Mouse (Mus musculus) heart, embryonic 15.5 days (tissue): Measurements from ENCODE around the gene Chaf1a. TPM values are rescaled to one million over a fixed set of nuclear protein-coding genes. Genes with fewer than 3 reads are reported as not detected.

Experiments
- ATAC-seq: fragments of 200-750 bp; cut with Nextera tagmentation; replicated peaks from 2 replicates; pipeline ENCODE4 v1.8.0; 2017; ENCODE audit warnings: low read depth, moderate TSS enrichment; ENCODE audit not compliant: insufficient number of reproducible peaks, insufficient read depth, low FRiP score
- H3K27ac ChIP-seq: fragments of 300-500 bp; sonication (generic); 2 replicates; pipeline ENCODE4 v1.5.1; 2015; ENCODE audit warnings: mild to moderate bottlenecking, inconsistent platforms
- H3K27me3 ChIP-seq: fragments of 300-500 bp; sonication (generic); 2 replicates; pipeline ENCODE4 v1.6.1; 2015; ENCODE audit warnings: inconsistent platforms
- H3K36me3 ChIP-seq: fragments of 300-500 bp; sonication (generic); 2 replicates; pipeline ENCODE4 v1.6.1; 2015; ENCODE audit warnings: mild to moderate bottlenecking, inconsistent platforms
- H3K4me1 ChIP-seq: fragments of 300-500 bp; sonication (generic); replicated peaks from 2 replicates; pipeline ENCODE4 v1.6.1; 2015; ENCODE audit warnings: inconsistent platforms
- H3K4me2 ChIP-seq: fragments of 300-500 bp; sonication (generic); 2 replicates; pipeline ENCODE4 v1.6.1; 2015; ENCODE audit warnings: inconsistent platforms, mild to moderate bottlenecking, moderate library complexity
- H3K4me3 ChIP-seq: fragments of 300-500 bp; sonication (generic); 2 replicates; pipeline ENCODE4 v1.5.1; 2015; ENCODE audit warnings: mild to moderate bottlenecking, inconsistent platforms
- H3K9ac ChIP-seq: fragments of 300-500 bp; sonication (generic); 2 replicates; pipeline ENCODE4 v1.6.1; 2015; ENCODE audit warnings: mild to moderate bottlenecking, inconsistent platforms
- H3K9me3 ChIP-seq: fragments of 300-500 bp; sonication (generic); replicated peaks from 2 replicates; pipeline ENCODE4 v1.6.1; 2016; ENCODE audit warnings: inconsistent platforms
- WGBS: fragments of 180-500 bp; shearing (Covaris S2); methylation state at CpG from one replicate; pipeline ENCODE4 v1.1.7; 2015; ENCODE audit warnings: mixed read lengths; 5-methylcytosine and 5-hydroxymethylcytosine counted together
- polyA plus RNA-seq: library from polyadenylated mRNA; unstranded; fragments of >200 nt; fragmentation: Nextera tagmentation; extraction: Ambion mirVana; gene quantifications from 2 replicates; pipeline ENCODE4 v1.2.1, GENCODE M21; 2015

The Chaf1a gene
- polyA plus RNA-seq, 1 experiment from 2014 or later = 10.1 TPM

DNA sequence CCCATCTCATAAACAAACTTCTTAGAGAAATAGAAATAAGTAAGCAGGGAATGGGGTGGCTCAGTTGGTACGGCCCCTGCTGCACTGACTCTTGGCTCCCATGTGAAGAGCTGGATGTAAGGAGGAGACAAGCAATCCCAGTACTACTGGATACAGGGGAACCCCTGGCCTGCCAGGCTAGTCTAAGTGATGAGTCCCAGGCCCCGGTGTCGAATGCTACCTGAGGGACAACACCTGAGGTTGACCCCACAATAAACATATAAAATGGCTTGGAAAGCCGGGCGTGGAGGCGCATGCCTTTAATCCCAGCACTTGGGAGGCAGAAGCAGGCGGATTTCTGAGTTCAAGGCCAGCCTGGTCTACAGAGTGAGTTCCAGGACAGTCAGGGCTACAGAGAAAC, 8.8 kb upstream of the Chaf1a start:
- no peak for ATAC-seq
- Histone ChIP-seq H3K9ac (no peak overlapping the region; the same call in 1 of the 2 replicates), H3K27ac (peak overlapping the region; percentile 40; the same call in 1 of the 2 replicates), H3K27me3 (no peaks in the 10 kb centered on the region), H3K4me2 (no peak overlapping the region), H3K4me3 (no peak overlapping the region), H3K9me3 (no peaks in the 10 kb centered on the region), H3K4me1 (peaks cover 68% of the 10 kb centered on the region), H3K36me3 (peaks cover 17% of the 10 kb centered on the region; the same call in 1 of the 2 replicates)
- 93% methylated on average over 7 of the region's 7 CpGs for WGBS

DNA sequence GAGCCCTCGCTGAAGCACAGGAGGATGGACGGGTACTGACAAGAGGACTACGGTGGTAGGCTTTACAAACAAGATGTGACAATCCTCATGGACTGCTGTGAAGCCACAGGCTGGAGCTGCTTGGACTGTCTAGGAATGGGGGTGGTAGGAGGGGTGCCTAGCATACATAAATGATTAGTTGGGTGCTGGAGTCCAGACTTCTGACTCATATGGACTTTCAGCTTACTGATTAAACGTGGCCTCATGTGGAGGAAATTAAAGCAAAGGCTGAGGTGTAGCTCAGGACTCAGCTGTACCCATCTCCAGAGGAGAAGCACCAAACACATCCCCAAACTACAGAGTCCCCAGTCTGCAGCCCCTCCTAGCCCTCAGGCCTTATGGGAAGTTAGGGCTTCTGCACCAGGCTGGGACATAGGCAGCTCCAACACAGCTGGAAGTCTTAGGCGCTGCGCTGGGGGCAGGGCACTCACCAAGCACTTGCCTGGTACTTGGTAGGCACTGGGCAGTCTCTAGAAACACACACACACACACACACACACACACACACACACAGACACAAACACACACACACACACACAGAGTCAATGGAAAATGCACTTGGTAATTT, 8.0 kb upstream of the Chaf1a start:
- no peaks in the 10 kb centered on the region for H3K27me3 ChIP-seq
- peaks cover 17% of the 10 kb centered on the region; the same call in 1 of the 2 replicates for H3K36me3 ChIP-seq
- no peak for ATAC-seq
- H3K4me3 ChIP-seq = no peak overlapping the region
- H3K9me3 ChIP-seq = no peaks in the 10 kb centered on the region
- H3K4me1 ChIP-seq = peaks cover 63% of the 10 kb centered on the region
- no peak overlapping the region for H3K4me2 ChIP-seq
- WGBS = 65% methylated on average over 6 of the region's 6 CpGs
- H3K9ac ChIP-seq = no peak overlapping the region
- H3K27ac ChIP-seq = no peak overlapping the region

DNA sequence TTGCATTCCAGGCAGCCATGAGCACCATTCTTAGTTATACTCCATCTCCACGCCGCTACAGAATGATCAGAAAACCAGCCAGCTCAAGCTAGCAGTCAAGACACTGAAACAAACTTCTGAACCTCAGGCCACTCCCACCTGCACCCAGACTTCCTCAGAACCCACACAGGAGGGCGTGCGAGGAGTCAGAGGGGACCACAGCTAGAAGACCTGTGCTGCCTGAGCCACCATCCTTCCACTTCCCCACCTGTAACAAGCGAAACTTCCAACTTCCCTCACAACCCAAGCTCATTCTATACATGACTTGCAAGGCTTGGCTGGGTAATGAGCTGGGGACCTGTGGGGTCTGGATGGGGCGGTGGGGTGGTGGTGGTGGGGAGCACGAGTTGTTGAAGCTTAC, 7.4 kb upstream of the Chaf1a start:
- H3K9me3 ChIP-seq = no peaks in the 10 kb centered on the region
- 0 out of 2 replicates have a peak overlapping the region, but pooled peaks have one; percentile 21 for H3K9ac ChIP-seq
- 68% methylated on average over 7 of the region's 7 CpGs for WGBS
- H3K4me2 ChIP-seq = no peak overlapping the region
- peaks cover 57% of the 10 kb centered on the region for H3K4me1 ChIP-seq
- no peak for ATAC-seq
- no peak overlapping the region for H3K4me3 ChIP-seq
- no peaks in the 10 kb centered on the region for H3K27me3 ChIP-seq
- H3K36me3 ChIP-seq = peaks cover 17% of the 10 kb centered on the region; the same call in 1 of the 2 replicates
- H3K27ac ChIP-seq = no peak overlapping the region

DNA sequence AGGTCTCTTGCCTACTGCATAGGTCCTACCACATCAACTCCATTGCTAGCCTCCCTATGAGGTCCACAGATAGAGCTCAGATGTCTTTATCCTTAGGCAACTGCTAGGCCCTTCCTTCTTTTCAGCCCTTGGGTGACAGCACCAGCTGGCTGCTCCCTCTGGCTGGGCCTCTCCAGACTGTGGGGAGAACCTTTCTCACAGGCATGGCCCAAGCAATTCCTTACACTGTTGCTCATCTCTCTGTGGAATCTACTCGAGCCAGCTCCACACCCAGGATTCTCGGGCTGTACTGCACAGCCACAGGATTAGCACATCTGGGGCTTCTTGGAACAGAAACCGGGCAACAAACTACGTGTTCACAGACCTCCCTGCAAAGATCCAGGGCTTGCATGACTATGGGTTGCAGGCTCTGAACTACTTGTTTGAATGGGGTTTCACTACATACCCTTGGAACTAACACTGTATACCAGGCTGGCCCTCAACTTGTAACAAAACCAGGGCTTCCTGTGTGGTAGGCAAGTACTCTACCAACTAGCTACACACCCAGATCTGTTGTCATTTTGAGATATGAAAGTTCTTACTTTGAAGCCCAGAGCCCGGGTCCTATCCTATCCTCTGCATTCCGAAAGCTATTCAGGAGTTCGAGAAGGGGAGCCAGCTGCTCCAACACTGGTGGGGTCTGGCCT, 6.1 kb upstream of the Chaf1a start:
- Histone ChIP-seq H3K4me3 (no peak overlapping the region), H3K4me2 (peak overlapping the region; percentile 69), H3K9ac (peak overlapping the region; percentile 96; the same call in 1 of the 2 replicates)

DNA sequence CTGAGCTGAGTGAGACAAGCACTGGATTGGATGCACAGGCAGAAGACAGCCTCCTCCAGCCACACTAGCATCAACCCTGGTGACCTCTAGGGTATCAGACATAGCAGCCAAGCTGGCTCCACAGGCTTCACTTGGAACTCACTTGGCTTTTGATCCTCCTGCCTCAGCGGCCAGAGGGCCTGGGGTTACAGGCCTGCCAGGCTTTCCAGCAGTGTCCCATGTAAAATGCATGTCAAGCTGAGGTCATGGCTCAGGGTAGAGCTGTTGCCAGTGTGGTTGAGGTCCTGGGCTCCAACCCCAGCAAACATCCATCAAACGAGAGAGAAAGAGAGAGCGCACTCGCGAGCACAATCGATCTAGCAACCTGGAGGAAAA, 5.5 kb upstream of the Chaf1a start:
- Histone ChIP-seq H3K27ac (no peak overlapping the region; the same call in 1 of the 2 replicates), H3K9ac (peak overlapping the region; percentile 96; the same call in 1 of the 2 replicates), H3K36me3 (peaks cover 13% of the 10 kb centered on the region; the same call in 1 of the 2 replicates), H3K4me2 (peak overlapping the region; percentile 69), H3K4me3 (peak overlapping the region; percentile 95), H3K9me3 (no peaks in the 10 kb centered on the region), H3K27me3 (no peaks in the 10 kb centered on the region), H3K4me1 (peaks cover 51% of the 10 kb centered on the region)
- WGBS = 87% methylated on average over 6 of the region's 6 CpGs
- ATAC-seq = no peak

More for the DNA sequence above, 6.1 kb upstream of the Chaf1a start:
- no peaks in the 10 kb centered on the region for H3K9me3 ChIP-seq
- H3K27me3 ChIP-seq = no peaks in the 10 kb centered on the region
- no peak overlapping the region for H3K27ac ChIP-seq
- H3K36me3 ChIP-seq = peaks cover 13% of the 10 kb centered on the region; the same call in 1 of the 2 replicates
- WGBS = 79% methylated on average over 7 of the region's 7 CpGs
- ATAC-seq = no peak
- H3K4me1 ChIP-seq = peaks cover 51% of the 10 kb centered on the region

DNA sequence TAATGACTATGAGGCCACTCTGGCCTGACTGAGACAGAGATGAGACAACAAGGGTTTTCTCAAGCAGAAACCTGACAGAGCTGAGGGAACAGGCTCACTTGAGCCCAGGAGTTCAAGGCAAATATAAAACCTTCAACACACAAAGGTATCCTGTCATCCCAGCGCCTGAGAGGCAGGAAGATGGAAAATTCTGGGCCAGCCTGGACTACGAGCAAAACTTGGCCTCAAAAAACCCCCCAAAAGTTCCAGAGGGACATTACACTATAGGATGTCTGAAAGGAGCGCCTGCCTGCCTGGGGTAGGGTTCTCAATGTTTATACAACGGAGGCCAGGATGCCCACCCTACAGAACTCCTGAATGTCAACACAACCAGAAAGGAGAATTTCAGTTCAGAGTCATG, 5.0 kb upstream of the Chaf1a start:
- peak overlapping the region; percentile 96 for H3K9ac ChIP-seq
- no peaks in the 10 kb centered on the region for H3K27me3 ChIP-seq
- H3K27ac ChIP-seq = no peak overlapping the region; the same call in 1 of the 2 replicates
- peaks cover 13% of the 10 kb centered on the region; the same call in 1 of the 2 replicates for H3K36me3 ChIP-seq
- peaks cover 49% of the 10 kb centered on the region for H3K4me1 ChIP-seq
- H3K4me2 ChIP-seq = peak overlapping the region; percentile 69
- WGBS = 59% methylated on average over 4 of the region's 4 CpGs
- no peak for ATAC-seq
- H3K4me3 ChIP-seq = peak overlapping the region; percentile 95
- no peaks in the 10 kb centered on the region for H3K9me3 ChIP-seq

DNA sequence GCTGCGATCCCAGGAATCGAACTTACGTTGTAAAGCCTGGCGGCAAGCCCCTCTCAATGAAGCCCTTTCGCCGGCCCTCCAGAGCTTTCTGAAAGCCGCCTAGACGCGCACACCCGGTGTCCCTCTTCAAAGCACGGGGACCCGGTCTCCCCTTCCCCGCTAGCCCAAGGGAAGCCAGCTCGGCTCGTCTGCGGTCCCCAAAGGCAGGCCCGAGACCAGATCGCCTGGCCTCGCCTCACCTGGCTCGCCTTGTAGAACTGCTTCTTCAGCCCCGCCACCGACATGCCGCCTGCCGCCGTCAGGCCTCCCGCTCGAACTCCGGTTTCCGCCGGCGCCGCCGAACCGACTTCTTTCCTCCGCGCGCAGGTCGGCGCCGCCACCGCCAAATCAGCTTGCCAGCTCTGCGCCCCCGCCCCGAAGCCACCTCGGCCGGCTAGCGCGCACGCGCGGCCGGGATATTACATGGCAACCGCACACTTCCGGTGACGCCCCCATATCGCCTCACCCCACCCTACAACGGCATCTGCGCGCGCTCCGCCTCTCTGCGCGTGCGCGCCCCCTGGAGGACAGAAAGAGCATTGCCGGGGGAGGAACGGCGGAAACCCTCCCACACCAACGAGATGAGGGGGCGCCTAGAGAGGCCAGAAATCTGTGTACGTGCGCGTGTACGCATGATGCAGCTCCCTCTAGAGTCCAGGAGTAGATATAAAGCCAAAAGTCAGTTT, 3.9 kb upstream of the Chaf1a start, which contains the start of gene Sh3gl1:
Gene Sh3gl1 (minus strand): TSS at position 460 of the 725 bp plus-strand sequence.
- Histone ChIP-seq H3K9me3 (no peaks in the 10 kb centered on the region), H3K9ac (peak within 1 kb of the TSS; percentile 96), H3K27ac (peak within 1 kb of the TSS; percentile 91), H3K36me3 (peaks cover 13% of the 10 kb centered on the region; the same call in 1 of the 2 replicates), H3K27me3 (no peaks in the 10 kb centered on the region), H3K4me3 (peak within 1 kb of the TSS; percentile 95), H3K4me2 (peak within 1 kb of the TSS; percentile 69), H3K4me1 (peaks cover 47% of the 10 kb centered on the region)
- peak; percentile 92 for ATAC-seq
- under 1% methylated on average over 67 of the region's 74 CpGs for WGBS

DNA sequence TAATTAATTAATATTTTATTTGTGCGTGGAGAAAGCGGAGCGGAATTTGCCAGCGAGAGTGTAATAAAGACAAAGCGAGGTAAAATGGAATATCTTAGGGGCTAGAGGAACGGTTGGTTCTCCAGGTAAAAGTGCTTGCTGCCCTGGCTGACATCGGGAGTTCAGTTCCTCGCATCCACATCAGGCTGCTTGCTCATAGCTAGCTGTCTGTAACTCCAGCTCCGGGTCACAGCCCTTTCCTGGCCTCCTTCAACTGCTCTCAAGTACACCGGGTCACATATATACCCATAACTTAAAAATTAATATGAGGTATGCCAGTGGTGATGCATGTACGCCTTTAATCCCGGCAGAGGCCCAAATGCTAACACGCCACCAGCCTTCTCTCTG, 3.3 kb upstream of the Chaf1a start:
- H3K36me3 ChIP-seq = peaks cover 13% of the 10 kb centered on the region; the same call in 1 of the 2 replicates
- H3K9ac ChIP-seq = peak overlapping the region; percentile 40
- H3K4me2 ChIP-seq = peak overlapping the region; percentile 58
- 33% methylated on average over 13 of the region's 13 CpGs for WGBS
- H3K4me3 ChIP-seq = peak overlapping the region; percentile 95
- H3K27ac ChIP-seq = peak overlapping the region; percentile 9; the same call in 1 of the 2 replicates
- H3K27me3 ChIP-seq = no peaks in the 10 kb centered on the region
- H3K4me1 ChIP-seq = peaks cover 49% of the 10 kb centered on the region
- H3K9me3 ChIP-seq = no peaks in the 10 kb centered on the region
- ATAC-seq = no peak

DNA sequence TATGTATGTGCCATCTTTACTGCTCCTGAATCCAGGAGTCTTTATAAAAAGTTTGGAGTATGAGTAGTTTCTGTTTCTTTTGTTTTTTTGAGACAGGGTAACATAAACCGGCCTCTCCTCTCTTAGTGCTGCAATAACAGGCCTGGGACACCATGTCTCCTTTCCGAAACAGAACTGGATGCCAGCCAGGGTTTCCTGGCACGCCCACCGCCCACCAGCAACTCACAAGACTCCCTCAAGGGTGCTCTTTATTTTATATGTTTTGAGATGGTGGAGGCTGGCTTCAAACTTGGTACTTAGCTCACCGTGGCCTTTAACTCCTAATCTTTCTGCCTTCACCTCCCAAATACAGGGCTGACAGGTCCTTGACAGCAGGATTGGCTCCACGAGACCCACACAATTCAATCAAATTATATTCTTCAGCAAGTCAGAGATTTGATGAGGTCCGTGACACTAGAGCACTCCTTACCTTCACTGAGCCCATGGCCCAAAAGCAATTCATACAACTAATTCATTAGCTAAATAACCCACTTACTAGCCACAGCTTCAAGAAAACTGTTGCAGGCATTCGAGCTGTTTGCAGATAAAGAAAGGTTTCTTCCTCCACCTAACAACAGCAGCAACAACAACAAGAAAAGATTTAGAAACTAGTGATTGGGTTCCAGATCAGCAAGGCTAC, 1.5 kb upstream of the Chaf1a start:
- peaks cover 8% of the 10 kb centered on the region; the same call in 1 of the 2 replicates for H3K36me3 ChIP-seq
- no peak overlapping the region for H3K4me2 ChIP-seq
- peaks cover 36% of the 10 kb centered on the region for H3K4me1 ChIP-seq
- H3K27ac ChIP-seq = no peak overlapping the region
- 76% methylated on average over 8 of the region's 8 CpGs for WGBS
- ATAC-seq = no peak
- H3K9me3 ChIP-seq = no peaks in the 10 kb centered on the region
- H3K27me3 ChIP-seq = no peaks in the 10 kb centered on the region
- H3K9ac ChIP-seq = no peak overlapping the region
- H3K4me3 ChIP-seq = no peak overlapping the region

DNA sequence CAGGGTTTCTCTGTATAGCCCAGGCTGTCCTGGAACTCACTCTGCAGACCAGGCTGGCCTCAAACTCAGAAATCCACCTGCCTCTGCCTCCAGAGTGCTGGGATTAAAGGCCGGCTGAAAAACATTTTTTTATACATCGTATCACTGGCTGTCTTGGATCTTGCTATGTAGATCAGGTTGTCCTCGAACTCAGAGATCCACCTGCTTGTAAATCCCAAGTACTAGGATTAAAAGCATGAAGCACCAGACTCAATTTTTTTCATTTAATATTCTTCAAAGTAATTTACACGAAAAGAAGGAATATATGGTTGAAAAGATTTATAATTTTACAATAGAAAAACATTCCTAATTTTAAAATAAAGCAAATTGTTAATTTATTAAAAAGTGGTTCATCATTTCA, 894 bp upstream of the Chaf1a start:
- Histone ChIP-seq H3K27ac (peak overlapping the region; percentile 69; the same call in 1 of the 2 replicates), H3K9me3 (no peaks in the 10 kb centered on the region), H3K4me1 (peaks cover 33% of the 10 kb centered on the region), H3K4me3 (peak overlapping the region; percentile 91; the same call in 1 of the 2 replicates), H3K36me3 (peaks cover 8% of the 10 kb centered on the region; the same call in 1 of the 2 replicates), H3K9ac (no peak overlapping the region), H3K27me3 (no peaks in the 10 kb centered on the region), H3K4me2 (peak overlapping the region; percentile 92; the same call in 1 of the 2 replicates)
- WGBS = 69% methylated on average over 4 of the region's 4 CpGs
- ATAC-seq = no peak
